In genomic region chr5:113716581-113717388, GRCm38 (mm10) we compare ENCODE assay signal across 9 mouse cellular contexts. TPM values are rescaled to one million over a fixed set of nuclear protein-coding genes. Genes with fewer than 3 reads are reported as not detected.
DNase-seq lines count a peak whose midpoint lies in the region; ATAC-seq and TF ChIP-seq lines count a peak whose summit lies in the region.
"Had no signal": no experiment of that assay in that cellular context is flagged by ENCODE, and none has a peak within 500 bp of the region (broad histone marks: within the 10 kb centered on the region; RNA-seq: fewer than 3 reads in every experiment).

No protein-coding gene starts in this region.

- H3K36me3 ChIP-seq in forebrain, postnatal 0 days (ENCODE audit: insufficient read depth) = no peaks in the 10 kb centered on the region
- H3K36me3 ChIP-seq in neural tube, embryonic 12.5 days = no peaks in the 10 kb centered on the region

- peak overlapping the region; percentile 13 for H3K4me2 ChIP-seq in forebrain, postnatal 0 days (ENCODE audit: low read depth)
- peak overlapping the region; percentile 42 for H3K4me2 ChIP-seq in neural tube, embryonic 12.5 days (replicated peaks)

- peak; percentile 50 for DNase-seq in layer of hippocampus, adult 11-12 months (ENCODE audit: low spot score)
- no peak for DNase-seq in layer of hippocampus, postnatal 25 days (ENCODE audit: extremely low spot score in 1 of 2, low spot score in 1 of 2)
- peak; percentile 94 for DNase-seq in brain, embryonic 14.5 days (ENCODE audit: low read depth)
- DNase-seq in forebrain, postnatal 0 days = peak; percentile 88
- peak; percentile 73 to 83 for DNase-seq in left cerebral cortex, postnatal 14 days (ENCODE audit: low spot score in 2 of 2)
- no peak for DNase-seq in spleen, postnatal 10 days (ENCODE audit: low spot score in 2 of 2)
- no peak for DNase-seq in thymus, postnatal 36 days

- no peak overlapping the region for H3K4me3 ChIP-seq in forebrain, postnatal 0 days (ENCODE audit: low read depth, low read length)
- H3K4me3 ChIP-seq in neural tube, embryonic 12.5 days = no peak overlapping the region

- 3% methylated on average over 11 of the region's 12 CpGs for WGBS in forebrain, postnatal 0 days
- 7% methylated on average over 12 of the region's 12 CpGs for WGBS in neural tube, embryonic 12.5 days

- peaks cover 17% of the 10 kb centered on the region for H3K4me1 ChIP-seq in forebrain, postnatal 0 days (ENCODE audit: insufficient read depth)
- peaks cover 18% of the 10 kb centered on the region for H3K4me1 ChIP-seq in neural tube, embryonic 12.5 days

- peak overlapping the region; percentile 91 for H3K27ac ChIP-seq in forebrain, postnatal 0 days (ENCODE audit: low read depth, low read length)
- peak overlapping the region; percentile 47 for H3K27ac ChIP-seq in neural tube, embryonic 12.5 days
- H3K27ac ChIP-seq: liver, embryonic 14.5 days had no signal

- no peaks in the 10 kb centered on the region for H3K9me3 ChIP-seq in forebrain, postnatal 0 days (ENCODE audit: low read length)
- H3K9me3 ChIP-seq in neural tube, embryonic 12.5 days = no peaks in the 10 kb centered on the region

- peak; percentile 94 for ATAC-seq in forebrain, postnatal 0 days
- ATAC-seq in neural tube, embryonic 12.5 days (ENCODE audit: low FRiP score, low read depth) = peak; percentile 79

- no peak for TF ChIP-seq POLR2A in brain, embryonic 14.5 days (IDR thresholded peaks at IDR 0.05; ENCODE audit: borderline replicate concordance, extremely low read depth, insufficient read depth, insufficient read length, poor library complexity, severe bottlenecking)

- no peaks in the 10 kb centered on the region for H3K27me3 ChIP-seq in forebrain, postnatal 0 days (ENCODE audit: insufficient read depth, low read length)
- no peaks in the 10 kb centered on the region for H3K27me3 ChIP-seq in neural tube, embryonic 12.5 days (replicated peaks)

- intact Hi-C loops in left cerebral cortex, postnatal 14 days (cut with DNase I) = no loop called here

- H3K9ac ChIP-seq in forebrain, postnatal 0 days = no peak overlapping the region
- H3K9ac ChIP-seq in neural tube, embryonic 12.5 days = no peak overlapping the region
- H3K9ac ChIP-seq: liver, embryonic 14.5 days had no signal

- no peak for TF ChIP-seq CTCF in brain, embryonic 14.5 days (IDR thresholded peaks at IDR 0.05; ENCODE audit: borderline replicate concordance, extremely low read depth, insufficient read depth, insufficient read length)
- TF ChIP-seq CTCF in forebrain, postnatal 0 days (IDR thresholded peaks at IDR 0.05; ENCODE audit: low read depth) = no peak

RNA-seq across cellular contexts. Expression of gene 1700069L16Rik, which starts 7.8 kb away (rescaled TPM):
- total RNA-seq in layer of hippocampus, postnatal 25 days (2021) = not detected
- not detected in 2 replicates for polyA plus RNA-seq in brain, embryonic 14.5 days (2012; rRNA removed)
- not detected in 2 replicates for total RNA-seq in forebrain, postnatal 0 days (2014; rRNA removed)
- polyA plus RNA-seq in forebrain, postnatal 0 days (2015; fragmentation: Nextera tagmentation; extraction: Ambion mirVana) = not detected in 2 replicates
- total RNA-seq in left cerebral cortex, postnatal 14 days (2021) = not detected
- not detected in 2 replicates for polyA plus RNA-seq in neural tube, embryonic 12.5 days (2016; fragmentation: Nextera tagmentation; extraction: Ambion mirVana)
- polyA plus RNA-seq: liver, embryonic 14.5 days had no signal

RNA-seq across cellular contexts. Expression of gene Ficd, which starts 18.8 kb away (rescaled TPM):
- 10 to 100 TPM; 12.8 to 13.1 TPM for total RNA-seq in layer of hippocampus, postnatal 25 days (2021)
- 4.6 and 6.4 TPM in 2 replicates for polyA plus RNA-seq in brain, embryonic 14.5 days (2012; rRNA removed)
- total RNA-seq in forebrain, postnatal 0 days (2014; rRNA removed) = 9.2 TPM in 2 replicates
- 6.9 and 8.0 TPM in 2 replicates for polyA plus RNA-seq in forebrain, postnatal 0 days (2015; fragmentation: Nextera tagmentation; extraction: Ambion mirVana)
- 10 to 100 TPM in 1 of 2 experiments, 1 to 10 TPM in 1; 10.0 to 10.7 TPM for total RNA-seq in left cerebral cortex, postnatal 14 days (2021)
- polyA plus RNA-seq in neural tube, embryonic 12.5 days (2016; fragmentation: Nextera tagmentation; extraction: Ambion mirVana) = 6.0 and 7.3 TPM in 2 replicates

RNA-seq across cellular contexts. Expression of gene Sart3, which starts 55.5 kb away (rescaled TPM):
- total RNA-seq in layer of hippocampus, postnatal 25 days (2021) = 10 to 100 TPM; 41.0 to 47.6 TPM
- 48.2 and 63.5 TPM in 2 replicates for polyA plus RNA-seq in brain, embryonic 14.5 days (2012; rRNA removed)
- total RNA-seq in forebrain, postnatal 0 days (2014; rRNA removed) = 47.4 and 54.0 TPM in 2 replicates
- 21.6 and 28.5 TPM in 2 replicates for polyA plus RNA-seq in forebrain, postnatal 0 days (2015; fragmentation: Nextera tagmentation; extraction: Ambion mirVana)
- total RNA-seq in left cerebral cortex, postnatal 14 days (2021) = 10 to 100 TPM; 30.3 to 32.1 TPM
- 66.2 and 69.1 TPM in 2 replicates for polyA plus RNA-seq in neural tube, embryonic 12.5 days (2016; fragmentation: Nextera tagmentation; extraction: Ambion mirVana)

RNA-seq across cellular contexts. Expression of gene Iscu, which starts 55.8 kb away (rescaled TPM):
- 100 to 1,000 TPM; 115 to 126 TPM for total RNA-seq in layer of hippocampus, postnatal 25 days (2021)
- polyA plus RNA-seq in brain, embryonic 14.5 days (2012; rRNA removed) = 71.7 and 92.1 TPM in 2 replicates
- total RNA-seq in forebrain, postnatal 0 days (2014; rRNA removed) = 67.2 and 88.2 TPM in 2 replicates
- 98.9 and 119 TPM in 2 replicates for polyA plus RNA-seq in forebrain, postnatal 0 days (2015; fragmentation: Nextera tagmentation; extraction: Ambion mirVana)
- 10 to 100 TPM; 90.4 to 97.0 TPM for total RNA-seq in left cerebral cortex, postnatal 14 days (2021)
- polyA plus RNA-seq in neural tube, embryonic 12.5 days (2016; fragmentation: Nextera tagmentation; extraction: Ambion mirVana) = 101 and 105 TPM in 2 replicates

Comparison
In these comparisons a context has a peak if more than half of its experiments do, and no peak if none do; other contexts are left out.
1. DNase-seq: peak in layer of hippocampus, adult 11-12 months (single experiment), brain, embryonic 14.5 days (single experiment), forebrain, postnatal 0 days (single experiment) and left cerebral cortex, postnatal 14 days (2 of 2); none in layer of hippocampus, postnatal 25 days (0 of 2), spleen, postnatal 10 days (0 of 2) and thymus, postnatal 36 days (0 of 2).